Mouse (Mus musculus) thymus, postnatal 36 days (tissue): ENCODE results near the gene Tenm2.

ENCODE experiments used
- DNase-seq, 2 experiments: peaks; one replicate each; pipeline ENCODE4 v3.0.0; 2022; ENCODE audit warnings: mixed read lengths in 2 of 2

Gene Tenm2

GRCm38 (mm10) chr11:36891106-36891505, 344.7 kb downstream of the Tenm2 start:
- DNase-seq: no peak

GRCm38 (mm10) chr11:36887490-36887889, 348.3 kb downstream of the Tenm2 start:
- DNase-seq: no peak

- no peak for DNase-seq
These were observed 349.6 kb downstream of the Tenm2 start for GRCm38 (mm10) chr11:36886147-36886546.

- DNase-seq: no peak
These were observed 362.8 kb downstream of the Tenm2 start for GRCm38 (mm10) chr11:36872961-36873360.

GRCm38 (mm10) chr11:36870548-36870947, 365.2 kb downstream of the Tenm2 start:
- no peak for DNase-seq

GRCm38 (mm10) chr11:36851690-36852089, 384.1 kb downstream of the Tenm2 start:
- no peak for DNase-seq

GRCm38 (mm10) chr11:36847451-36847850, 388.3 kb downstream of the Tenm2 start:
- DNase-seq: no peak

GRCm38 (mm10) chr11:36832855-36833254, 402.9 kb downstream of the Tenm2 start:
- no peak for DNase-seq

GRCm38 (mm10) chr11:36831511-36831910, 404.3 kb downstream of the Tenm2 start:
- no peak for DNase-seq

GRCm38 (mm10) chr11:36824666-36825065, 411.1 kb downstream of the Tenm2 start:
- no peak for DNase-seq

- DNase-seq: no peak
These were observed 431.1 kb downstream of the Tenm2 start for GRCm38 (mm10) chr11:36804615-36805014.

GRCm38 (mm10) chr11:36802208-36802631, 433.5 kb downstream of the Tenm2 start:
- DNase-seq: no peak

- no peak for DNase-seq
These were observed 434.1 kb downstream of the Tenm2 start for GRCm38 (mm10) chr11:36801683-36802082.

GRCm38 (mm10) chr11:36799409-36799808, 436.4 kb downstream of the Tenm2 start:
- no peak for DNase-seq

- no peak for DNase-seq
These were observed 477.8 kb downstream of the Tenm2 start for GRCm38 (mm10) chr11:36758009-36758408.

- DNase-seq: no peak
These were observed 489.5 kb downstream of the Tenm2 start for GRCm38 (mm10) chr11:36746286-36746685.

- DNase-seq: no peak
These were observed 508.0 kb downstream of the Tenm2 start for GRCm38 (mm10) chr11:36727800-36728199.

- DNase-seq: no peak
These were observed 532.9 kb downstream of the Tenm2 start for GRCm38 (mm10) chr11:36702881-36703280.

- no peak for DNase-seq
These were observed 534.8 kb downstream of the Tenm2 start for GRCm38 (mm10) chr11:36700951-36701350.

- no peak for DNase-seq
These were observed 535.6 kb downstream of the Tenm2 start for GRCm38 (mm10) chr11:36700131-36700530.

- no peak for DNase-seq
These were observed 537.5 kb downstream of the Tenm2 start for GRCm38 (mm10) chr11:36698268-36698667.

- DNase-seq: no peak
These were observed 537.9 kb downstream of the Tenm2 start for GRCm38 (mm10) chr11:36697816-36698215.

GRCm38 (mm10) chr11:36697021-36697639, 538.6 kb downstream of the Tenm2 start:
- DNase-seq: no peak

- no peak for DNase-seq
These were observed 541.0 kb downstream of the Tenm2 start for GRCm38 (mm10) chr11:36694810-36695209.

GRCm38 (mm10) chr11:36692637-36693036, 543.1 kb downstream of the Tenm2 start:
- DNase-seq: no peak
